Mouse (Mus musculus): ENCODE data around the gene BC067074. TPM values are rescaled to one million over a fixed set of nuclear protein-coding genes. Genes with fewer than 3 reads are reported as not detected.
"Not testable (repeated sequence)": the region's sequence is repeated elsewhere in the genome, so short reads cannot be mapped to it uniquely, and the experiment has no call there.

BC067074 gene
- polyA plus RNA-seq (2015; fragmentation: Nextera tagmentation; extraction: Ambion mirVana), result 0.22 and 0.23 TPM in 2 replicates

DNA sequence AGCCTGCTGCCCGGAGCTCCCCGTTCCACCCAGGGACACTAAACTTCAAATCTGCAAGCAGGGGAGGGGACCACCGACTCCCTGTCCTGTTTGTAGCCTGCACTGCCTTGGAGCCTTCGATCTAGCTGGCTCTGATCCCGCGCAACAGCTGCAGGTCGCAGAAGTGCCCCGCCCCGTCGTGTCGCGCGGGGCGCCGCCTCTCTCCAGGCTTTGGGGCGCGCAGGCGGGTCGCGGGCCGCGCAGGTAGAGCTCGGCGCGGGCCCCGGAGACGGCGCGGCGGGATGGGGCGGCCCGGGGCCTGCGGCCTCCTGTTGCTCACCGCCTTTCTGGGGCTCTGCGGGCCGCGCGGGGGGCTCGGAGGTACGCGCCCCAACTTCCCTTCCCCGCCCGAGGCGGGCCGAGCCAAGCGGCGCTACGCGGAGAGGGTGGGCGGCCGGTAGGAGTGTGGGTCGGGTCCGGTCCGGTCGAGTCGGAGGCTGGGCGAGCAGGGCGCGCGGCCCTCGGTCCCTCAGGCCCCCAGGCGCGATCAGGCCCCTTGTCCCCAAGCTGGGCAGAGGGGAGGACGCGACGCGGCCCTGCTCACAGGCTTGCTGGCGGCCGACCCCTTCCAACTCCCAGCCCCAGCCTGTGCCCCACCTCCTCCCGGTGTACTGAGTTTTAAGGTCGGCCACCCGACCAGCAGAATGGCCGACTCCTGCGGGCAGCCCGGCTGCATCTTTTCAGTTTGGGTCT lies at the start of gene BC067074:
BC067074 (plus strand) TSS at position 185 of the 732 bp plus-strand sequence.
- ATAC-seq (ENCODE audit: low read depth) (0 out of 2 replicates have a peak, but pooled peaks have one; percentile 20), DNase-seq (no peak)
- Histone ChIP-seq H3K36me3 (no peaks in the 10 kb centered on the region), H3K27me3 (peaks cover 37% of the 10 kb centered on the region), H3K4me2 (peak within 1 kb of the TSS; percentile 69), H3K4me1 (replicated peaks) (no peaks in the 10 kb centered on the region), H3K4me3 (replicated peaks) (peak within 1 kb of the TSS; percentile 54), H3K9me3 (replicated peaks) (no peaks in the 10 kb centered on the region), H3K9ac (peak within 1 kb of the TSS; percentile 47; the same call in 1 of the 2 replicates), H3K27ac (no peak within 1 kb of the TSS)
- WGBS (ENCODE audit: insufficient replicate concordance), result 2% methylated on average over 61 of the region's 75 CpGs

DNA sequence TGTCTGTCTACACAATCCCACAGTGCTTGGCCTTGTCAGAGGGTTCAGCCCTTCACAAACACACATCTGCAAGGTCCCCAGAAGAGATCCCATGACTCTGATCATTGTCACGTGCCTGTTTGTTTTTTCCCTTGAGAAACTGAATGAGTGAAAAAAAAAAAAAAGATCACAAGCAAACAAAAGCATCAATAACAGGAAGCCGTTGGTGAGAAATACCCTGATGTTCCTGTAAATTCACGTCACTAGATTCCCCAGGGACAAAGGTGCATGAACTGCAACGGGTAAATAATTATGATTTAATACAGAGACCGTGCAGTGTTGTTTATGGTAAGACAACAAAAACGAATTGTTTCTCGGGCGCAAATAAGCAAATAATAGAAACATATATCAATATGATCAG lies 47.9 kb upstream of the BC067074 start:
- DNase-seq, result no peak
- Histone ChIP-seq H3K36me3 (no peaks in the 10 kb centered on the region), H3K4me2 (no peak overlapping the region), H3K9ac (no peak overlapping the region), H3K4me1 (replicated peaks) (no peaks in the 10 kb centered on the region), H3K9me3 (replicated peaks) (no peaks in the 10 kb centered on the region), H3K27ac (no peak overlapping the region), H3K4me3 (replicated peaks) (no peak overlapping the region), H3K27me3 (no peaks in the 10 kb centered on the region)
- 57% methylated on average over 8 of the region's 8 CpGs for WGBS (ENCODE audit: insufficient replicate concordance)
- ATAC-seq (ENCODE audit: low read depth), result no peak

DNA sequence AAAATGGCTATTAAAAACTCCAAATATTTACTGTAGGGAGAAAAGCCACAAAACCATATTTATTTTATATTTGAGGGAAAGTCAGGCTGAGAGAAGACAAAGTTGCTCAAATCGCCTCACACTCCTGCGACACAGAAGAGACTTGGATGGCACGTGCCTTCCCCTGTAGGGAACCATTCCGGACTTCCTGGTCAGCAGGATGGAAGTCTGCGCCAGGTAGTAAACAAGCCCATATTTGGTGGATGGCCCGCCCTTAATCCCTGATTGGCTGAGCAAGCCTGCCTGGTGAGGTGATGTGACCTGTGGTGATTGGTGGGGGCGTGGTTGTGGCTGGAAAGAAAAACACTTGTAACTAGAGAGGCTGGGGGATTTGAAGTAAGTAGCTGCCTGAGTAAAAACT lies 40.4 kb upstream of the BC067074 start:
- not testable (repeated sequence) for H3K9ac ChIP-seq; DNase-seq; H3K27ac ChIP-seq; ATAC-seq (ENCODE audit: low read depth); H3K9me3 ChIP-seq (replicated peaks); H3K4me3 ChIP-seq (replicated peaks); H3K36me3 ChIP-seq; H3K4me2 ChIP-seq; H3K27me3 ChIP-seq; H3K4me1 ChIP-seq (replicated peaks)
- 70% methylated on average over 7 of the region's 7 CpGs for WGBS (ENCODE audit: insufficient replicate concordance)

DNA sequence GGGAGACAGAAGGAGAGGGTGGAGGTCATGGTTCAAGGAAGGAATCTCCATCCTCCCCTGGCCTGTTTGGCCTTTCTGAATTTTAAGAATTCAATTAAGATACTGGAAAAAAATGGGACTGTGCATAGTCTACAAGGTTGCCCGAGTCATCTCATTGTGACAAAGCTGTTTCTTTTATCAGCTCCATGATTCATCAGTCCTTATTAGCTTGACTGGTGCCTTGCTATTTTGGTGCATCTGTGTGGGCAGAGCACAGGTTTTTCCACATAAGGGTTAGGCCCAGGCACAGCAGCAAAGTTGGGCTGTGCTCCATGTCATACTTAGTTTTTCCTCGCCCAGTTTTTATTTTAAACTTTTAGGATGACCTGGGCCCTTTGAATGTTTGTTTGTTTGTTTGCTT lies 36.2 kb upstream of the BC067074 start:
- Histone ChIP-seq H3K27ac (no peak overlapping the region), H3K9ac (no peak overlapping the region), H3K36me3 (no peaks in the 10 kb centered on the region), H3K4me3 (replicated peaks) (no peak overlapping the region), H3K9me3 (replicated peaks) (no peaks in the 10 kb centered on the region), H3K4me1 (replicated peaks) (no peaks in the 10 kb centered on the region), H3K4me2 (no peak overlapping the region), H3K27me3 (no peaks in the 10 kb centered on the region)
- ATAC-seq (ENCODE audit: low read depth), result no peak
- 62% methylated on average over 2 of the region's 2 CpGs for WGBS (ENCODE audit: insufficient replicate concordance)
- no peak for DNase-seq

DNA sequence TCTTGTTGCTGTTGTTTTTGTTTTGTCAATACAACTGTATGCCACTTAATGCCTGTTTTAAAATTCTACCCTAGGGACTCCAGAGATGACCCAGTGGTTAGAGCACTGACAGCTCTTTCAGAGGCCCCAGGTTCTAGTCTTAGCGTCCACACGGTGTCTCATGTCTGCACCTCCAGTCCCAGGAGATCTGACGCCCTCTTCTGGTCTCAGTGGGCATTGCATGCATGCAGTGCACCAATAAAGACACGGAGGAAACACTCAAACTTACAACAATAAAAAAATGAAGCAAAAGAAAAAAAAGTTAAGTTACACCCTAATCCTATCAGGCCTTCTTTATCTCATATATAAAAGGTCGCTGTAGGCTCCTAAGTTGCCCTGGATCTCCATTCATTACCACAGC lies 35.8 kb upstream of the BC067074 start:
- ATAC-seq (ENCODE audit: low read depth), result no peak
- 36% methylated on average over 5 of the region's 5 CpGs for WGBS (ENCODE audit: insufficient replicate concordance)

DNA sequence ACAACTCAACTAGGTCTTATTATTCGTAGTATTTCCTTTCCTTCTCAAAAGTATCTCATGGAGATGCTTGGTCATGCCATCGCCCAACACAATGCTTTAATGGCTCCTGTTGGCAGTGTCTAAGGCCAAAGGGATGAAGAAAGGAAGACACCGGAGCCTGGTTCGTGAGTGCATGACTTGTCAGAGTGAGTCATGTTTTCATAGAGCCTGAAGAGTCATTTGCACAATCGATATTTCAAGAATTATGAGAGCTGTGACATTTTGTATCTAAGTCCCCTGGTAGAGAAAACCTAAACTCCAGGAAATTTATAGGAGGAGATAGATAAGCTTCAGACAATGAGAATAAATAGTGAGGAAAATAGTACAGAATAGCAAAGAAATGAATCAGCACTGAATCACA lies 33.7 kb upstream of the BC067074 start:
- Histone ChIP-seq H3K4me1 (replicated peaks) (no peaks in the 10 kb centered on the region), H3K27ac (no peak overlapping the region), H3K9ac (no peak overlapping the region), H3K4me3 (replicated peaks) (no peak overlapping the region), H3K36me3 (no peaks in the 10 kb centered on the region), H3K27me3 (no peaks in the 10 kb centered on the region), H3K9me3 (replicated peaks) (no peaks in the 10 kb centered on the region), H3K4me2 (no peak overlapping the region)
- ATAC-seq (ENCODE audit: low read depth) (no peak), DNase-seq (no peak)
- 66% methylated on average over 5 of the region's 5 CpGs for WGBS (ENCODE audit: insufficient replicate concordance)

More for the DNA sequence above, 35.8 kb upstream of the BC067074 start:
- H3K4me2 ChIP-seq, result no peak overlapping the region
- no peak overlapping the region for H3K9ac ChIP-seq
- DNase-seq, result no peak
- no peaks in the 10 kb centered on the region for H3K9me3 ChIP-seq (replicated peaks)
- H3K4me1 ChIP-seq (replicated peaks), result no peaks in the 10 kb centered on the region
- no peak overlapping the region for H3K27ac ChIP-seq
- no peak overlapping the region for H3K4me3 ChIP-seq (replicated peaks)
- H3K27me3 ChIP-seq, result no peaks in the 10 kb centered on the region
- H3K36me3 ChIP-seq, result no peaks in the 10 kb centered on the region

DNA sequence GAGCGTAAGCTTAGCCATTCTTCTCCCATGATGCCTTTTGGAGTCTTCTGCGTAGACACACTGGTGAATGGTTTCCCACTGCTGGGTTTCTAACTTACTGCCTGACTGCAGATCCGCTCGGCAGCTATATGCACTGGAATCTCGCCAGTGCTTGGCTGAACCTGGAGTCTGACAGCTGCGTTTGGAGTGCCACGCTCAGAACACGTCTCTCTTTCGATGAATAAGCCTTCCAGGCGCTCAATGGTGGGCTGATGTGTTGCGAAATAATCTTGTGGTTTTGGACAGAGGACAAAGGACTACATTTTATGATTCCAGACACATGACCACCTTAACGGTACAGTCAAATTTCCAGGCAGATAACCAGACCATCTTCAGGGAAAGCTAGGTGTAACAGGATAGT lies 30.1 kb upstream of the BC067074 start:
- H3K9me3 ChIP-seq (replicated peaks), result no peaks in the 10 kb centered on the region
- H3K4me3 ChIP-seq (replicated peaks), result no peak overlapping the region
- DNase-seq, result no peak
- no peak overlapping the region for H3K27ac ChIP-seq
- no peaks in the 10 kb centered on the region for H3K27me3 ChIP-seq
- H3K4me2 ChIP-seq, result no peak overlapping the region
- no peaks in the 10 kb centered on the region for H3K4me1 ChIP-seq (replicated peaks)
- WGBS (ENCODE audit: insufficient replicate concordance), result 55% methylated on average over 12 of the region's 12 CpGs
- H3K36me3 ChIP-seq, result no peaks in the 10 kb centered on the region
- H3K9ac ChIP-seq, result no peak overlapping the region
- no peak for ATAC-seq (ENCODE audit: low read depth)

DNA sequence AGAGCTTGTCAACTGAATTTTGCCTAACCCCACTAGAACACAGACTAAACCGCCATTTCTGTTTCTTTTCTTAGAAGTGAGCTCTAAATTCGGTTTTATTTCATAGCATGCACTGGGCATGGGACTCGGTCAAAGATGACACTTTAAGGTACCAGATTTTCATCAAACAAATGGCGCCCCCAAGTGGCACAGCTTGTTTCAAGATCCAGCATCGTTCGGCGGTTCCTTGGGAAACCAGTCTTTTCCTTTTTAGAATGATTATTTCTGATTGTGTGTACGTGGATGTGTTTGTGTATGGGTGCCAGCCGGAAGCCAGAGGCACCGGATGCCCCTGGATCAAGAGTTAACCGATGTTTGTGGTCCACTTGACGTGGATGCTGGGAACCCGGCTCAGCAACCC lies 27.7 kb upstream of the BC067074 start:
- DNase-seq (no peak), ATAC-seq (ENCODE audit: low read depth) (no peak)
- H3K36me3 ChIP-seq, result no peaks in the 10 kb centered on the region
- H3K27ac ChIP-seq, result no peak overlapping the region
- 14% methylated on average over 13 of the region's 13 CpGs for WGBS (ENCODE audit: insufficient replicate concordance)
- no peaks in the 10 kb centered on the region for H3K9me3 ChIP-seq (replicated peaks)
- H3K27me3 ChIP-seq, result no peaks in the 10 kb centered on the region
- H3K4me1 ChIP-seq (replicated peaks), result no peaks in the 10 kb centered on the region
- H3K4me2 ChIP-seq, result no peak overlapping the region
- H3K4me3 ChIP-seq (replicated peaks), result no peak overlapping the region
- no peak overlapping the region for H3K9ac ChIP-seq

DNA sequence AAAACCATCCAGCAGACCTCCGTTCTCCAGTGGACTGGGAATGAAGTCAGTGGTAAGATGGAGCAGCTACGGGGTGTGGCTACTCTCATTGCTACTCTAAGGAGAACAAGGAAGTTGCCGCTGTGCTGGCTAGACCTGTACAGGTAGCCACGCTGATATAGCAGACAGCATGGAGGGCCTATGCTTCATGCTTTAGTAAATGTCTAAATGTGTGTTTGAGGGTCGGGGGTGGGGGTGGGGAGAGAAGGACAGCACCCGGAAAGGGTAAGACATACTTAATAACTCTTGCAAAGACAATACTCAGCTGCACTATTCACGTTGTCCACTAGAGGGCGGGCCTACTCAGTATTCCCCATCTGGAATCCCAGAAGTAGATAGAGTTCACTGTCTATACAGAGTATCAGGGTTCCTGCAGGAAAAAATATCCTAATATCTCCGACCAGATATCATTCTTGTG lies 26.4 kb upstream of the BC067074 start:
- Histone ChIP-seq H3K9me3 (replicated peaks) (no peaks in the 10 kb centered on the region), H3K4me1 (replicated peaks) (no peaks in the 10 kb centered on the region), H3K27ac (no peak overlapping the region), H3K4me2 (no peak overlapping the region), H3K27me3 (no peaks in the 10 kb centered on the region), H3K9ac (no peak overlapping the region), H3K4me3 (replicated peaks) (no peak overlapping the region), H3K36me3 (no peaks in the 10 kb centered on the region)
- WGBS (ENCODE audit: insufficient replicate concordance), result 19% methylated on average over 9 of the region's 9 CpGs
- peak; percentile 18 for DNase-seq
- no peak for ATAC-seq (ENCODE audit: low read depth)

DNA sequence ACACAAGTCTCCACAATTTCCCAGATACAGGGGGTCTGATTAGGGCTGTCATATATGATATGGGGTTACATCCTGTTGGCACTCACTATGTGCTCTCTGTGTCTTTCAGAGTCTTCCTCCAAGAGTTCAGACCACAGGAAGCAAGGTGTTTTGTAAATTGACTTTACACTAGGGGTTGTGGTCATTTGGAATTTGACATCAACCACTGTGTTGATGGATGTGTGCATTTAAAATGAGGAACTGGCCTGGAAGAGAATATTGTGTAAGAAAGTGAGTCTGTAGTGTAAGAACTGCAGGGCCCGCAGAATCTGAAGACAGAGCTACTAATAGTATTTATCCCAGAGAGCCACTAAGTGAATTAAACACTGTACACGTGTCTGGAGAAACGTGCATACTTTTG lies 25.8 kb upstream of the BC067074 start:
- H3K4me3 ChIP-seq (replicated peaks), result no peak overlapping the region
- no peaks in the 10 kb centered on the region for H3K36me3 ChIP-seq
- no peak overlapping the region for H3K27ac ChIP-seq
- H3K4me1 ChIP-seq (replicated peaks), result no peaks in the 10 kb centered on the region
- no peaks in the 10 kb centered on the region for H3K9me3 ChIP-seq (replicated peaks)
- no peak overlapping the region for H3K4me2 ChIP-seq
- no peaks in the 10 kb centered on the region for H3K27me3 ChIP-seq
- no peak for DNase-seq
- H3K9ac ChIP-seq, result no peak overlapping the region
- ATAC-seq (ENCODE audit: low read depth), result no peak
- WGBS (ENCODE audit: insufficient replicate concordance), result 40% methylated on average over 3 of the region's 3 CpGs

DNA sequence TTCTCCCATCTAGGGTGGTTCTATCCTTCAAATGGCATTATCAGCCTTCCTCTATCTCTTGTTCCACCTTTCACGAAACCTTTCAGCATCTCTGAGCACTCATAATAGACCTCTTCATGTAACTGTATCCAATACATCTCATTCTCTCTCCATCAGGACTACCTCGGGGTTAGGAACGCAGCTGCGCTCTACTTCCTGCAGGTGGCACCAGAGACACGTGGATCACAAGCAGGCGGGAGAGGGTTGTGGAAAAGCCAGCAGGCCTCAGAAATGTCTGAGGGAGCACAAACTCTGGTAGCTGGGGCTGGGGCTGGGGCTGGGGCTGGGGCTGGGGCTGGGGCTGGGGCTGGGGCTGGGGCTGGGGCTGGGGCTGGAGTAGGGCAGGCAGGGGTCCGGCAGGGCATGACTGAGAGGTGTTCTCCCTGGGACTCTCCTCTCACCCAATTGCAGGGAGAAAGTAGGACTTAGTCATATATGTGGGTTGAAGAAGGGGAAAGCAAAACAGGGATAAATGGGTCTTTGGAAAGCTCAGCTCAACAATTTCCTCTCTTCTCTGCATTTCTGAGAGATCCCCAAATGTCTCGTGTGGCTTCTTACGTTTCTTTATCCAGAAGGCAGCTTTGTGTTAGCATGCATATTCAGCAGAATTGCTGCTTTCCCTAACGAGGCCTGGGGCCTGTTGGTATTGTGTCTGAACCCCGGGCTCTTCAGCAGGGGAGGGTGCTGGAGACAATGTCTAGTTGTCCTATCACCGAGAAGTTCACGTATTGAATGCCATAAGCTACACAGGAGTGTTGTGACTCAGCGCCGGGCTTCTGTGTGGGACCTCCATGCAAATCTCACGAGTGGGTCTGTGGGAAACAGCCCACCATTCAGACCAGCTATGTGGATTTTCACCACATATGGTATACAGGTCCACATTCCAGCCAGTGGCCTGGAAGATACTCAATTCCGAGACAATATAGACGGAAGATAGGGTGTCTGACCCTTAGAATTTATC lies 22.9 kb upstream of the BC067074 start:
- DNase-seq (peak; percentile 20), ATAC-seq (ENCODE audit: low read depth) (no peak)
- Histone ChIP-seq H3K4me3 (replicated peaks) (no peak overlapping the region), H3K9me3 (replicated peaks) (no peaks in the 10 kb centered on the region), H3K4me1 (replicated peaks) (no peaks in the 10 kb centered on the region), H3K36me3 (no peaks in the 10 kb centered on the region), H3K27me3 (no peaks in the 10 kb centered on the region), H3K9ac (no peak overlapping the region), H3K4me2 (no peak overlapping the region), H3K27ac (no peak overlapping the region)
- WGBS (ENCODE audit: insufficient replicate concordance), result 50% methylated on average over 18 of the region's 18 CpGs

Data from liver, embryonic 13.5 days (tissue).